Mouse (Mus musculus) embryo, embryonic 9.5 days (tissue): ENCODE measurements around the gene Slc9a8.
A peak's percentile ranks its signal among the peaks of the same experiment; 100 is the strongest.

ENCODE experiments used
- DNase-seq: peaks from one replicate; pipeline ENCODE4 v3.0.0-alpha.2; 2017; ENCODE audit errors: extremely low spot score

Slc9a8 gene

GRCm38 (mm10) chr2:167483827-167484410 is 62.4 kb downstream of the Slc9a8 start:
- no peak for DNase-seq

DNA sequence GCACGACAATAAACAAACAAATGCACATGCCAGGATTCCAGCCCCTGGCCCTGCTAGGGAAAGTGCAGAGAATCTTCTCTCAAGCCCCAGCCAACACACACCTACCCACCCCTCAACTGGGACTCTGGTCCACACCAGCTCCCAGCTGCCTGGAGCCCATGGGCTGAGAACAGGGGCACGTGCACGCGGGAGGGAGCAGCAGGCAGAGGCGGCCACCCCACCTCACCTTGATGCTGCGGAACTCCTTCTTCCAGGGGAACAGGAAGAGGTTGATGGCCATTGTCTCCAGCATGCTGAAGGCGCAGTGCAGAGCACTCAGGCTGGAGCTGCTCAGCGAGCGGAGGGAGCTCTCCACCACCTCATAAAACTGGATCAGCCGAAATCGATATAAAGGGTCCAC is 63.4 kb downstream of the Slc9a8 start:
- no peak for DNase-seq

DNA sequence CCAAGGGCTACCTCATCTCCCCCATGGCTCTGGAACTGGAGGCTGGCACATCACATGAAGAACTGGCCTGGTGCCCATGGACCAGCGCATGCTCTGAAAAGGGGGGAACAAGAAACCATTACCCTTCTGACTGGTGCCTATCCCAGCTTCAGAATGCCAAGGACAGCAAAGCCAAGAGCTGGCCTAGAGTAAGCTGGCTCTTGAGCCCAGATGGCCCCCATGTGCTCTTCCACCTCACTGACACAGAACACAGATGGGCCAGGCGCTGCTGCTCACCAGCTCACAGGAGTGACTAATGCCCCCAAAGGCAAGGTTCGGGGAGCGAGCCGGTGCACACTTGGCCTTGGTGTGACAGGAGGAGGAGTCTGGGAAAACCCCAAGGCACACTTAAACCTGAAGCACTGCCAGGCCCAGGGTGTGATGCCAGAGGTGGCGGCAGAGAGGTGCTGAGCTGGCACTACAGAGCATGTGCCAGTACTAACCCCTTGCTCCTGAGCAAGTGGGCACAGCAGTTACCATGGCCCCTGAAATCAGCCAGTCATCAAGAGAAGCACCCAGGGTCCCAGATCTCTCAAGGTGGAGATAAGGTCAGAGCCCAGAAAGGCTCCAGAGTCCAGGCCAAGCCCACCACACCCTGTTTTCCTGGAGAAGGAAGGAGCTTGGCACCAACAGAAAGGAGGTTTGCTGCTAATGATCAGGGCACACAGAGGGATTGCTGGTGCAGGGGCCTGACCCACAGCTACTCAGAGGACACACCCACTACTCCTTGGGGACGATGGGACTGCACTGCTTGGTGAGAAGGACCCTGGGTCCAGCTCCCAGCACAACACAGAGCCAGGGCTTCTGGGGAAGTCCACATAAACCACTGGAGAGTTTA is 64.2 kb downstream of the Slc9a8 start:
- no peak for DNase-seq

DNA sequence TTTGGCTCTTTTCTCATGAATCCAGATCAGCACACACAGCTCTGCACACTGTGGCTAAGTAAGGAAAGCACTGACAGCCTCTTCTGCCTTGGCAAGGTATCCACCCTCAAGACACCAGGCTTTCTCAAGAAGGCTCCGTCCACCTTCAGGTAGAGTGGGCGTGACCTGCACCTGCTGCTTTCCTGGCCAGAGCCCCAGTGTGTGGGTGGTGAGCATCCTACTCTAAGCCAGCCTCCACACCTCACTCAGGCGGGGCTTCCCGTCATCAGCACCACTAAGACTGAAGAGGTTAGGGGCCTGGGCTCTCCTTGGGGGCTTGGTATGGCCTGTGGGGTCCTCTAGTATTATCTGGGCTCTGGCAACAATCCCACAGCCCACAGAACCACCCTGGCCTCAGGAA is 65.1 kb downstream of the Slc9a8 start:
- DNase-seq: no peak

DNA sequence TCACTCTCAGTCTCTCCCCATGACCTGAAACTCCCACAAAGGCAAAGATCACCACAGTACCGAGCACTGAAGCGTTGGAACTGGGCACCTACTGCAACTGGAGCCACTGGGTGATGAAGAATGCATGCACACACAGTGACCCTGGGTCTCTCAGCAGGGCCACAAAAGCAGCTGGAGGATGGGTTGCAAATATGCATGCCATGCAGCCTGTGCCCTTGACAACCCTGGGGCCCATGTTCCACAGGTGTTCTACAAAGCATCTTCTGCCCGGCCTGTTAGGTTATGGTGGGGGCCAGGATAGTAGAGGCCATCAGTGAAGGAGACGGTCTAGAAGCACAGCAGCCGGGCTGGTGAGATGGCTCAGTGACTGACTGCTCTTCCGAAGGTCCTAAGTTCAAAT is 66.0 kb downstream of the Slc9a8 start:
- no peak for DNase-seq

- no peak for DNase-seq
These were observed 66.5 kb downstream of the Slc9a8 start for GRCm38 (mm10) chr2:167487994-167488393.

- no peak for DNase-seq
These were observed 69.5 kb downstream of the Slc9a8 start for GRCm38 (mm10) chr2:167490813-167491525.

DNA sequence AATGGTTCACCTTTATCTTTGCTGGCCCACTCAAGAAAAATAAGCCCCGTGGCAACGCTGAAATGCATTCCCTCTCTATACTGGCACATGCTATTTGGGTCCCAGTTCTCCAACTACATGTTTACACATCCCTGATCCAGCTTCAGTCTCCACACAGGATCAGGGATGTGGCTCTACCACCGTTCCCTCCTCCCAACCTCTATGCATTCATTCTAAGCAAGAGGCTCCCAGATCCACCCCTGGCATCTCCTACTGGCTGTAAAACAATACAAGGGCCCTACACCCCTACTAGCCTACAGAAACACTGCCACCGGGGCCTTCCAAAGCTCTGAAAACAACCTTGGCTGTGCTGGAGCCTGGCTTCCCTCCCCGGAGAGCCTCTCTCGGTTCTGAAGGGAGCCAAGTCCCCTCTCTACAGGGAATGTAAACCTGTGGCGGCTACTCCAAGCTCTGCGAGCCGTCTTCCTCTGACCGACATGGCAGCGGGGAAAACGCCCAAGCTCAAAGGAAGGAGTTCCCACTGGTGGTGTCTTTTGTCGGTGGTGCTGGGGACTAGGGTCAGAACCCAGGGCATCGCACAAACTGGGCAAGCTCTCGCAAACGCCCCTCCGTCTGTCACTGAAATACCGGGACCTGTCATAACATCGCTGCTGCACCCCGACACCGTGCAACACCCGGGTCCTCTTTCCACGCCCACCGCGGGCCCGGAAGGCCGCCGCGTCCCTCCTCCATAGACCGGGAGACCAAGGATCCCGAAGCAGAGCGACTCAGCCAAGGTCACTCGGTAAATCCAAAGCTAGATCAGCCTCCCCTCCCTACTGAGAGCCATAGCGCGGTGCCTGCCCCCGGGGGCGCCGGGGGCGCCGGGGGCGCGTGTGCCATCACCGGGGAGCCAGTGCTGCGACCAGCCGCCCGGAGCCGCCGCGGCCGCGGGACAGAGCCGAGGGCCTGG is 70.5 kb downstream of the Slc9a8 start, which contains the start of gene Rnf114:
TSS of gene Rnf114 (plus strand) at position 889 of the 952 bp plus-strand sequence.
- no peak for DNase-seq

GRCm38 (mm10) chr2:167492713-167493636 is 71.5 kb downstream of the Slc9a8 start, which contains the start of gene Spata2:
Gene Spata2, minus strand, starts transcription at chr2:167492887.
- DNase-seq: peak; percentile 92

DNA sequence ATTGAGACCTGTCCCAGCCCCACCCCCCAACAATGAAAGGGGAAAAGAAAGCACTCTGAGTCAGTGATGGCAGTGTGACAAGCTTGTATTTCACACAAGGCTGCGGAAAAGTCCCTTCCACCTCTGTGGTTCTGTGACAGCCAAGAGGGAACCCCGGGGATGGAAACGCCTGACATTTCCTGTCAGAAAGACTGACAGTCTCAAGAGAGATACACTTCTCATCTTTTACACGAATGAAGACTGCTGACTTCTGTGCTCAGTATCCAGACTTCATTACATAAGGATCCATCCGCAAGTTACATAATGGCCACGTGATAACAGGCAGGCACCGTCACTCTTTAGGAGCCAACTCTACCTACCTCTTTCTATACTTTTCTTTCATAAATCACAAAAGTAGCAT is 74.9 kb downstream of the Slc9a8 start:
- no peak for DNase-seq

DNA sequence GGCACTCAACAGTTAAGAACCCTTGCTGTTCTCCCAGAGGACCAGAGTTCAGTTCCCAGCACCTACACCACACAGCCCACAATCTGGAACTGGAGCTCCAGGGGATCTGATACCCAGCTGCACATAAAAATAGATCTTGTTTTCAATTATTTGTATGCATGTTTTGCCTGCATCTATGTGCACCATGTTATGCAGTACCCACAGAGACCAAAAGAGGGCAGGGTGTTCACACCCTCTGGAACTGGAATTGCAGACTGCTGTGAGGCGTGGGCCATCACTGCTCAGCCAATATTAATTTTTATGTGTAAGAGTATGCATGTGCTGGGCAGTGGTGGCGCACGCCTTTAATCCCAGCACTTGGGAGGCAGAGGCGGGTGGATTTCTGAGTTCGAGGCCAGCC is 75.8 kb downstream of the Slc9a8 start:
- no peak for DNase-seq

GRCm38 (mm10) chr2:167502554-167503252 is 81.2 kb downstream of the Slc9a8 start:
- no peak for DNase-seq

DNA sequence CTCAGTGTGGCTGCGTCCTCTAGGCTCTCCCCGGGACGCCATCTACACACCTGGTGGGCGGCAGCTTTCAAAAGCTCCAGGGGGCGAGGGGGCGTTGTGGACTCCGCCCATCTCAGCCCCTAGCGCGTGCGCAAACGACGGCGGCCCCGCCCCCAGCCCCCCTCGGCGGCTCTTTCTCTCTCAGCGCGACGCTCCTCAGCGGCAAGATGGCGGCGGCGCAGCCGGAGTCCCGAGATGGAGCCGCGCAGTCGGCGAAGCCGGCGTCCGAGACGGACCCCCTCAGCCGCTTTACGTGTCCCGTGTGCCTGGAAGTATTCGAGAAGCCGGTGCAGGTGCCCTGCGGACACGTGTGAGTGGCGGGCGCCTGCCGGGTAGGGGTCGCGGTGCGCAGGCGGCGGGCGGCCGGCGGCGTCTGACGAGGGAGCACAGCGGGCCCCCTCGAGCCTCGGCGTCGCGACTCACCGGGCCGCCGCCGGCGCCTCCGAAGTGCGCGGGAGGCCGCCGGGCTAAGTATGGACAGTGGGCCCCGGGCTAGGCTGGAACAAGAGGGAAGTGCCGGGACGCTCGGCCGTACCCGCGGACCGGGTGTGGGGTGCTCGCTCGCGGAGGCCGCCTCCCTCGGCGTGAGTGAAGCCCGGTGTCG is 81.9 kb downstream of the Slc9a8 start:
- peak; percentile 89 for DNase-seq

GRCm38 (mm10) chr2:167503896-167504349 is 82.4 kb downstream of the Slc9a8 start:
- DNase-seq: peak; percentile 51

DNA sequence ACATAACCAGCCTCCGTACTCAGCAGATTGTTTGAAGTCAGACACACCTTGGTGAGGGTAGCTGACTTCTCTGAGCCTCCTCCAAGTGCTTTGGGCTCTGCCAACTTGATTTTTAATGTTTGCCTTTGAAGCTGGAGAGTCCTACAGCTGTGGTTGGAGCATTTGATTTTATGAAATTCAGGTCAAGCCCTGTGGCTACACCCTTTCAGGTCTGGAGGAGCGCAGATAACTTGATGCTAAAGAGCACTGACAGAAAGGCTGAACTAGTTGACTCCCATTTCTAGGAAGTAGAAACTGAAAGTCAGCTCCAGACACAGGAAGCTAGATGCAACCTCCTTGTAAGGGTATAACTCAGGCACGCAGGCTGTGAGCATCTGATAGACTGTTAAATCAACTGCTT is 83.6 kb downstream of the Slc9a8 start:
- no peak for DNase-seq

- DNase-seq: no peak
These were observed 85.2 kb downstream of the Slc9a8 start for GRCm38 (mm10) chr2:167506546-167507260.

DNA sequence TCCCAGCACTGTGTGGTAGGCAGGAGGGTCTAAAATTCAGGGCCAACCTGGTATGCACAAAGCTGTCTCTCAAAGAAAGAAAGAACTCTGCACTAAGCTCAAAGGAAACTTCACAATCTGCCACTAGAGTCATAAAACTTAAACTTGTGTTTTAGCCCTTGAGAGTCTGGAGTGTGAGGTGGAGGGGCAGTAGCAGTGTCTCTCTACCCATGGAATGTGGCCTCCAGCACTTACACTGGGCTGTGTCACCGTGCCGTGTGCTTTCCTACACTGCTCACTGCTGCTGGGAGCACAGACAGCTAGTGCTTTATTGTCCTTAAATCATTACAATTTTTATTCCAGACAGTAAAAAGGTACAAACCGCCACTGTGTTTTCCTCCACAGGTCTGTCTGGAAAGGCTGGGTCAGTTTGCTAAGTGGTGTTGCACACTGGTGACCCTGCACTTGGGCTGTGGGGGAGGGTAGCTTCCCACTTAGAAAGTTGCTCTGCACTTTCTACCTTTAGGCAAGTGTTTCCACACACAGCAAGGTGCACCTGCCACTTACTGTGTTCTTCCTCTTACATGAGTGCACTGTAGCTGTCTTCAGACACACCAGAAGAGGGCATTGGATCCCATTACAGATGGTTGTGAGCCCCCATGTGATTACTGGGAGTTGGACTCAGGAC is 86.3 kb downstream of the Slc9a8 start:
- no peak for DNase-seq

DNA sequence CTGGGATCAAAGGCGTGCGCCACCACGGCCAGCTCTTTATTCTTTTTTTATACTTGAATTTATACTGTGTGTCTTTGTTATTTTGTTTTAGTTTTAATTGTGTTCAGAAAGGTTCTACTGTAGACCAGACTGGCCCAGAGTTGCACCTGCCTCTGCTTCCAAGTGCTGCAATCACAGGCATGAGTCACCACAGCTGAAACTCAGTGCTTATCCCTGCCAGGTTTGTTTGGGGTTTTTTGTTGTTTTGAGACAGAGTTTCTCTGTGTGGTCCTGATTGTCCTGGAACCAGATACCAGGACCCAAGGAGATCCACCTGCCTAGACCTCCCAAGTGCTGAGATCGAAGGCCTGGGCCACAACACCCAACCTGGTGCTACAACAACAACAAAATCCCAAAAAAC is 87.1 kb downstream of the Slc9a8 start:
- no peak for DNase-seq
